Mouse (Mus musculus) embryonic facial prominence, embryonic 15.5 days (tissue): ENCODE measurements around the gene Nudt16l1. TPM values are rescaled to one million over a fixed set of nuclear protein-coding genes. Genes with fewer than 3 reads are reported as not detected.
A peak's percentile ranks its signal among the peaks of the same experiment; 100 is the strongest.

Experiments
- ATAC-seq: fragments of 200-750 bp; cut with Nextera tagmentation; 2 replicates; pipeline ENCODE4 v1.8.0; 2017; ENCODE audit warnings: low read depth, moderate TSS enrichment; ENCODE audit not compliant: insufficient number of reproducible peaks, low FRiP score, low TSS enrichment
- H3K27ac ChIP-seq: fragments of 300-500 bp; sonication (generic); replicated peaks from 2 replicates; pipeline ENCODE4 v1.5.1; 2015; ENCODE audit warnings: mild to moderate bottlenecking, inconsistent platforms
- H3K27me3 ChIP-seq: fragments of 300-500 bp; sonication (generic); 2 replicates; pipeline ENCODE4 v1.6.1; 2015; ENCODE audit warnings: inconsistent platforms
- H3K36me3 ChIP-seq: fragments of 300-500 bp; sonication (generic); 2 replicates; pipeline ENCODE4 v1.6.1; 2015; ENCODE audit warnings: mild to moderate bottlenecking, inconsistent platforms
- H3K4me1 ChIP-seq: fragments of 300-500 bp; sonication (generic); 2 replicates; pipeline ENCODE4 v1.6.1; 2015; ENCODE audit warnings: inconsistent platforms
- H3K4me2 ChIP-seq: fragments of 300-500 bp; sonication (generic); replicated peaks from 2 replicates; pipeline ENCODE4 v1.6.1; 2015; ENCODE audit warnings: mild to moderate bottlenecking, inconsistent platforms
- H3K4me3 ChIP-seq: fragments of 300-500 bp; sonication (generic); replicated peaks from 2 replicates; pipeline ENCODE4 v1.5.1; 2015; ENCODE audit warnings: mild to moderate bottlenecking, inconsistent platforms
- H3K9ac ChIP-seq: fragments of 300-500 bp; sonication (generic); 2 replicates; pipeline ENCODE4 v1.6.1; 2015; ENCODE audit warnings: inconsistent platforms
- H3K9me3 ChIP-seq: fragments of 300-500 bp; sonication (generic); replicated peaks from 2 replicates; pipeline ENCODE4 v1.6.1; 2016; ENCODE audit warnings: inconsistent platforms
- WGBS: fragments of 180-500 bp; shearing (Covaris S2); methylation state at CpG from one replicate; pipeline ENCODE4 v1.1.7; 2015; 5-methylcytosine and 5-hydroxymethylcytosine counted together
- polyA plus RNA-seq: library from polyadenylated mRNA; unstranded; fragments of >200 nt; fragmentation: Nextera tagmentation; extraction: Ambion mirVana; gene quantifications from 2 replicates; pipeline ENCODE4 v1.2.1, GENCODE M21; 2015

Gene Nudt16l1
- polyA plus RNA-seq, 1 experiment from 2014 or later = 156 TPM

GRCm38 (mm10) chr16:4913783-4914735 lies 24.5 kb upstream of the Nudt16l1 start:
- H3K4me1 ChIP-seq = peaks cover 12% of the 10 kb centered on the region
- H3K4me3 ChIP-seq = no peak overlapping the region
- H3K9ac ChIP-seq = no peak overlapping the region
- no peaks in the 10 kb centered on the region for H3K27me3 ChIP-seq
- 31% methylated on average over 12 of the region's 12 CpGs for WGBS
- H3K27ac ChIP-seq = peak overlapping the region; percentile 71
- peak; percentile 48 for ATAC-seq
- no peaks in the 10 kb centered on the region for H3K9me3 ChIP-seq
- H3K4me2 ChIP-seq = no peak overlapping the region
- peaks cover 71% of the 10 kb centered on the region for H3K36me3 ChIP-seq

DNA sequence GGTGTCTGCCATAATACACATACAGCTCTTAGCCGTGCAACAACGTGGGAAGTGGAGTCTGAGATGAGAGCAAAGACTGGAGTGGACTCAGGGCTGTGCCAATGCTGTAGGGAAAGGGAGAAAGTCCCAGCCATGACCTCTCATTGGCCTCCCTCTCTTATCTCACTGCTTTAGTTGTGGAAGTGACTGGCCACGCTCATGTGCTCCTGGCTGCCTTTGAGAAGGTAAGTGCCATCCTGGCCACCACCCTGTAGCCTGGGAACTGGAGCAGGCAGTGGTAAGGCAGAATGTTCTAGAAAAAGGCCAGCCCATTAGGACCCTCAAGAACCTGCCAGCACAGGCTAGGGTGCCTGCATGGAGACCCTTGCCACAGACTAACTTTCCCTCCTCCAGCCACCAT lies 22.6 kb upstream of the Nudt16l1 start:
- H3K36me3 ChIP-seq = peaks cover 65% of the 10 kb centered on the region
- no peak overlapping the region for H3K4me3 ChIP-seq
- peaks cover 12% of the 10 kb centered on the region for H3K4me1 ChIP-seq
- 84% methylated on average over 3 of the region's 3 CpGs for WGBS
- H3K27me3 ChIP-seq = no peaks in the 10 kb centered on the region
- no peak for ATAC-seq
- H3K27ac ChIP-seq = no peak overlapping the region
- no peak overlapping the region for H3K9ac ChIP-seq
- no peak overlapping the region for H3K4me2 ChIP-seq
- H3K9me3 ChIP-seq = no peaks in the 10 kb centered on the region

- Histone ChIP-seq H3K27ac (no peak overlapping the region), H3K36me3 (peaks cover 61% of the 10 kb centered on the region), H3K27me3 (no peaks in the 10 kb centered on the region), H3K9ac (no peak overlapping the region), H3K4me2 (no peak overlapping the region), H3K4me1 (peaks cover 12% of the 10 kb centered on the region), H3K4me3 (no peak overlapping the region), H3K9me3 (no peaks in the 10 kb centered on the region)
- 85% methylated on average over 2 of the region's 2 CpGs for WGBS
- no peak for ATAC-seq
Observed at GRCm38 (mm10) chr16:4916608-4917007, 22.0 kb upstream of the Nudt16l1 start.

- 74% methylated on average over 4 of the region's 4 CpGs for WGBS
- Histone ChIP-seq H3K4me3 (no peak overlapping the region), H3K27me3 (no peaks in the 10 kb centered on the region), H3K9me3 (no peaks in the 10 kb centered on the region), H3K36me3 (peaks cover 70% of the 10 kb centered on the region), H3K4me2 (no peak overlapping the region), H3K9ac (no peak overlapping the region), H3K27ac (no peak overlapping the region), H3K4me1 (no peaks in the 10 kb centered on the region)
- no peak for ATAC-seq
Observed at GRCm38 (mm10) chr16:4920556-4920955, 18.0 kb upstream of the Nudt16l1 start.

DNA sequence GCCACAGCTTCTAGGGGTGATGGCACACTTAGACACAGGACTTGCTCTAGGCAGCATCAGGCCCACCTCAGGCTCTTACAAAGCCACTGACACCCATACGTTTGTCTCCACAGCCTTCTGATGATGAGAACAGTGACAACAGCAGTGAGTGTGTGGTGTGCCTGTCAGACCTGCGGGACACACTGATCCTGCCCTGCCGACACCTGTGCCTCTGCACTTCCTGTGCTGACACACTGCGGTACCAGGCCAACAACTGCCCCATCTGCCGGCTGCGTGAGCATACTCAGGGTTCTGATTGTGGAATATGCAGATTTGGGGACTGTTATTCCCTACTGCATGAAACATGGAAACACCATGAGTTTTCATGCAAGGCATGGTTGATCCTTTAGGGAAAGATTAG lies 16.1 kb upstream of the Nudt16l1 start:
- no peaks in the 10 kb centered on the region for H3K27me3 ChIP-seq
- WGBS = 91% methylated on average over 6 of the region's 6 CpGs
- H3K9ac ChIP-seq = no peak overlapping the region
- H3K9me3 ChIP-seq = no peaks in the 10 kb centered on the region
- H3K36me3 ChIP-seq = peaks cover 73% of the 10 kb centered on the region
- ATAC-seq = no peak
- H3K4me1 ChIP-seq = no peaks in the 10 kb centered on the region
- no peak overlapping the region for H3K4me3 ChIP-seq
- no peak overlapping the region for H3K27ac ChIP-seq
- H3K4me2 ChIP-seq = no peak overlapping the region

GRCm38 (mm10) chr16:4923996-4924395 lies 14.6 kb upstream of the Nudt16l1 start:
- Histone ChIP-seq H3K9me3 (no peaks in the 10 kb centered on the region), H3K27me3 (no peaks in the 10 kb centered on the region), H3K4me3 (no peak overlapping the region), H3K4me1 (no peaks in the 10 kb centered on the region), H3K4me2 (no peak overlapping the region), H3K9ac (no peak overlapping the region), H3K27ac (no peak overlapping the region), H3K36me3 (peaks cover 83% of the 10 kb centered on the region)
- 90% methylated on average over 5 of the region's 5 CpGs for WGBS
- ATAC-seq = no peak

DNA sequence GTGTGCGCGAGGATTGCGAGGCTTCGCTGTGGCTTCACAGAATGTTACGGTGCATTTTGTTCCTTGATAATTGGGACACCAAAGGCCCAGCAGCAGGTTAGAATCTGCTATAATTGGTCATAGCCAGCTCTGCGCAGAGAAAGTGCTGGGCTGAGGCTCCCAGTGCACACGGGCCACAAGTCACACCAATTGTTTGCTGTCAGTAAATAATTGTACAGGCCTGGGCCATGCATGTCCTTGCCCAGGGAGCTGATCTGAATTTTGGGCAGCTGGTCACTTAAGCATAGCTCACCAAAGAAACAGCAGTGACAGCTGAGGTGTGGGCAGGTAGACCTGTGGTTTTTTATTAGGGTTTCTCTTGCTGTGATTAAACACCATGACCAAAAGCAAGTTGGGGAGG lies 10.6 kb upstream of the Nudt16l1 start:
- no peak overlapping the region for H3K4me2 ChIP-seq
- 91% methylated on average over 7 of the region's 7 CpGs for WGBS
- no peak overlapping the region for H3K9ac ChIP-seq
- no peaks in the 10 kb centered on the region for H3K27me3 ChIP-seq
- no peaks in the 10 kb centered on the region for H3K4me1 ChIP-seq
- H3K36me3 ChIP-seq = peaks cover 95% of the 10 kb centered on the region
- no peak overlapping the region for H3K27ac ChIP-seq
- no peak overlapping the region for H3K4me3 ChIP-seq
- no peak for ATAC-seq
- H3K9me3 ChIP-seq = no peaks in the 10 kb centered on the region

DNA sequence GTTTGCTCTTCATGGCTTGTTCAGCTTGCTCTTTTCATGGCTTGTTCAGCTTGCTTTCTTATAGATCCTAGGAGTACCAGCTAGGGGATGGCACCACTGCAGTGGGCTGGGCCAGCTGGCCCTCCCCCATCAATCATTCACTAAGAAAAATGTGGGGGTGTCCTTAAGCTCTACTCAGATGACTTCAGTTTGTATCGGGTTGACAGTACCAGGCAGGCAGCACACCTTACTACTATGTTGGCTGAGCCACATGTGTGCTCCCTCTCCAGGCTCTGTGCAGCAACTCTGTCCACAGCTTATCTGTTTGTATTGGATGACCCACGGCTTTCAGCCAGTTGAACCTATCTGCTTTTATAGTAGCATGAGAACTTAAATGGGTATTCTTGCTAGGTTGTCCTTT lies 10.1 kb upstream of the Nudt16l1 start:
- Histone ChIP-seq H3K4me2 (no peak overlapping the region), H3K36me3 (peaks cover 95% of the 10 kb centered on the region), H3K27ac (no peak overlapping the region), H3K9me3 (no peaks in the 10 kb centered on the region), H3K4me3 (no peak overlapping the region), H3K9ac (no peak overlapping the region), H3K4me1 (no peaks in the 10 kb centered on the region), H3K27me3 (no peaks in the 10 kb centered on the region)
- WGBS = 84% methylated on average over 2 of the region's 2 CpGs
- no peak for ATAC-seq

- H3K4me3 ChIP-seq = no peak overlapping the region
- H3K9me3 ChIP-seq = no peaks in the 10 kb centered on the region
- H3K4me1 ChIP-seq = peaks cover 4% of the 10 kb centered on the region; the same call in 1 of the 2 replicates
- H3K9ac ChIP-seq = no peak overlapping the region
- no peak overlapping the region for H3K27ac ChIP-seq
- no peaks in the 10 kb centered on the region for H3K27me3 ChIP-seq
- no peak for ATAC-seq
- peaks cover 95% of the 10 kb centered on the region for H3K36me3 ChIP-seq
- WGBS = 81% methylated on average over 3 of the region's 3 CpGs
- no peak overlapping the region for H3K4me2 ChIP-seq
Observed at GRCm38 (mm10) chr16:4932429-4932828, 6.1 kb upstream of the Nudt16l1 start.

DNA sequence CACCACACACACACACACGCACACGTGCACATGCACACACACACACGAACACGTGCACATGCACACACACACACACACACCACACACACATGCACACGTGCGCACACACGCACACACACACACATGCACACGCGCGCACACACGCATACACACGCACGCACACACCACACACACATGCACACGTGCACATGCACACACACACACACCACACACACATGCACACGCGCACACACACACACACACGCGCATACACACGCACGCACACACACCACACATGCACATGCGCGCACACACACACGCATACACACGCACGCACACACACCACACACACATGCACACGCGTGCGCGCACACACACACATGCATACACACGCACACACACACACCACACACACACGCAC lies 3.1 kb upstream of the Nudt16l1 start:
- Histone ChIP-seq H3K9ac (no peak overlapping the region), H3K36me3 (peaks cover 76% of the 10 kb centered on the region), H3K27ac (peak overlapping the region; percentile 69; the same call in 1 of the 2 replicates), H3K4me1 (peaks cover 21% of the 10 kb centered on the region), H3K4me2 (no peak overlapping the region), H3K9me3 (no peaks in the 10 kb centered on the region), H3K4me3 (no peak overlapping the region), H3K27me3 (no peaks in the 10 kb centered on the region)
- 95% methylated on average over 31 of the region's 31 CpGs for WGBS
- no peak for ATAC-seq

DNA sequence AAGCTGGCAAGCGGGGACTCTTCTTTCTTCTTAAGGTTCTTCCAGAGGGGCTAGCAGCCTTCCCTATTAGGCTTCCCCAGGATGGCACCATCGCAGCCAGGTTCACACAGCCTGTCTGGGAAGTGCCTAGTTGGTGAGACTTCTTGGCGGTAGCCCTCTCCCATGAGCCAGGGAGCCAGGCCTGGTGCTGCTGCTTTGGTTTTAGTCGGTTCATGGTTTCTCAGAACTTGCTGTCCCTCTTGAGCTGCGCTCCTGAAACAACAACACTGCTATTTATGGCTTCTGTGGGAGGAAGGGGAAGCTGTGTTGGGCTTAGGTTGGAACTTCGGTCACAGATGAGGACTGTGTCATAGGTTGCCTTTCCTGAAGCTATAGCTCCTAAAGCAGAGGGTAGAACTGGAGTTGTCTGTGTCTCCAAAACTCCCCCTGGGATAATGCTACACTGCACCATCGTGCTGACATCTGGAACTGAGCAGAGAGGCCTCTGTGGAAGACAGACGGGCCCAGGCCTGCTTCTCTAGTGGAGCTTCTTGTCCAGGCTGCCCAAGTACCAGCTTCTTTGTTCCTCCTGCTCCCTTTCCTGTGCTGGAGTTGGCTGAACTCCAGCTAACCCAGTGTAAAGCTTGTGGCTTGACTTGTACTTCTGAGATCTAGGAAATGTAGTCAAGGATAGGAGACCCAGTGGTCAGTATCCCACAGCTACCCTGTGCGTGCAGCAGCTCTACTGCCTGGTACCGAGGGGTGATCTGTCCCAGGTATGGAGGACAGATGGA lies 2.4 kb upstream of the Nudt16l1 start:
- Histone ChIP-seq H3K4me1 (peaks cover 24% of the 10 kb centered on the region), H3K9ac (no peak overlapping the region), H3K9me3 (no peaks in the 10 kb centered on the region), H3K27me3 (no peaks in the 10 kb centered on the region), H3K4me2 (no peak overlapping the region), H3K36me3 (peaks cover 76% of the 10 kb centered on the region), H3K27ac (peak overlapping the region; percentile 69), H3K4me3 (no peak overlapping the region)
- no peak for ATAC-seq
- 73% methylated on average over 10 of the region's 10 CpGs for WGBS
